Mouse (Mus musculus) heart, adult 2 months (tissue): ENCODE measurements around the gene Tbc1d30. TPM values are rescaled to one million over a fixed set of nuclear protein-coding genes. Genes with fewer than 3 reads are reported as not detected.
"Not testable (repeated sequence)": the region's sequence is repeated elsewhere in the genome, so short reads cannot be mapped to it uniquely, and the experiment has no call there.

Experiments used
- DNase-seq, 2 experiments: peaks; one replicate each; pipeline ENCODE4 v3.0.0; 2021
- H3K27ac ChIP-seq: fragments of 200-600 bp; 2 replicates; pipeline ENCODE4 v1.8.1; 2022
- H3K27me3 ChIP-seq: fragments of 200-500 bp; 2 replicates; pipeline ENCODE4 v1.6.1; 2012; ENCODE audit warnings: mild to moderate bottlenecking, low read length, inconsistent platforms, mixed read lengths; ENCODE audit not compliant: control insufficient read depth, insufficient read depth
- H3K36me3 ChIP-seq: fragments of 200-500 bp; 2 replicates; pipeline ENCODE4 v1.6.1; 2012; ENCODE audit warnings: low read length, inconsistent platforms; ENCODE audit not compliant: control insufficient read depth, insufficient read depth
- H3K4me1 ChIP-seq: fragments of 200-500 bp; 2 replicates; pipeline ENCODE4 v1.6.1; 2011; ENCODE audit warnings: low read length; ENCODE audit not compliant: control insufficient read depth, insufficient read depth
- H3K4me3 ChIP-seq: fragments of 200-600 bp; 2 replicates; pipeline ENCODE4 v1.8.1; 2022
- H3K79me2 ChIP-seq: fragments of 200-500 bp; replicated peaks from 2 replicates; pipeline ENCODE4 v1.6.1; 2012; ENCODE audit warnings: mild to moderate bottlenecking, inconsistent platforms, low read length, moderate library complexity, mixed read lengths; ENCODE audit not compliant: control insufficient read depth, insufficient read depth
- H3K9ac ChIP-seq: fragments of 200-500 bp; 2 replicates; pipeline ENCODE4 v1.6.1; 2012; ENCODE audit warnings: low read depth, mild to moderate bottlenecking, control low read depth, inconsistent platforms, low read length, mixed read lengths
- CTCF ChIP-seq: fragments of 200-600 bp; IDR thresholded peaks from 2 replicates; pipeline ENCODE4 v1.8.1; 2022; ENCODE audit warnings: antibody characterized with exemption, mild to moderate bottlenecking, moderate library complexity
- EP300 ChIP-seq: fragments of 200-500 bp; IDR thresholded peaks from 2 replicates; pipeline ENCODE4 v1.6.1; 2011; ENCODE audit warnings: low read depth, low read length, control low read depth; ENCODE audit not compliant: insufficient read depth
- POLR2A ChIP-seq: fragments of 200-500 bp; IDR thresholded peaks from 2 replicates; pipeline ENCODE4 v1.6.1; 2011; ENCODE audit warnings: mild to moderate bottlenecking, low read depth, low read length, control low read depth; ENCODE audit not compliant: insufficient read depth
- WGBS: fragments of 180-500 bp; shearing (Covaris S2); methylation state at CpG from one replicate; pipeline ENCODE4 v1.1.7; 2018; 5-methylcytosine and 5-hydroxymethylcytosine counted together
- intact Hi-C: fragments of 180-260 bp; cut with DNase I; formaldehyde crosslinking; loops from one replicate; pipeline ENCODE4 v1.15.1; 2025
- polyA plus RNA-seq: library from polyadenylated mRNA; depleted of rRNA; stranded (reverse); fragments of >200 nt; gene quantifications from 2 replicates; pipeline ENCODE4 v1.2.3, GENCODE M21; 2012
- total RNA-seq, 2 experiments: library from RNA; stranded (reverse); gene quantifications; 2 replicates each; pipeline ENCODE4 v1.2.3; 2021

Tbc1d30 gene
- total and polyA plus RNA-seq, 3 experiments, result 0.61 to 1.9 (median 1.8) TPM

- H3K4me3 ChIP-seq, result no peak overlapping the region
- no peaks in the 10 kb centered on the region for H3K36me3 ChIP-seq
- 29% methylated on average over 6 of the region's 6 CpGs for WGBS
- intact Hi-C loops, result no loop called here
- TF ChIP-seq CTCF, result no peak
- TF ChIP-seq POLR2A, result no peak
- no peak for TF ChIP-seq EP300
- H3K4me1 ChIP-seq, result peaks cover 2% of the 10 kb centered on the region
- H3K79me2 ChIP-seq, result no peaks in the 10 kb centered on the region
- H3K27ac ChIP-seq, result no peak overlapping the region; the same call in 1 of the 2 replicates
- DNase-seq, result no peak
- H3K27me3 ChIP-seq, result no peaks in the 10 kb centered on the region
- H3K9ac ChIP-seq, result no peak overlapping the region
Observed at GRCm38 (mm10) chr10:121343867-121344266, 7.2 kb downstream of the Tbc1d30 start.

DNA sequence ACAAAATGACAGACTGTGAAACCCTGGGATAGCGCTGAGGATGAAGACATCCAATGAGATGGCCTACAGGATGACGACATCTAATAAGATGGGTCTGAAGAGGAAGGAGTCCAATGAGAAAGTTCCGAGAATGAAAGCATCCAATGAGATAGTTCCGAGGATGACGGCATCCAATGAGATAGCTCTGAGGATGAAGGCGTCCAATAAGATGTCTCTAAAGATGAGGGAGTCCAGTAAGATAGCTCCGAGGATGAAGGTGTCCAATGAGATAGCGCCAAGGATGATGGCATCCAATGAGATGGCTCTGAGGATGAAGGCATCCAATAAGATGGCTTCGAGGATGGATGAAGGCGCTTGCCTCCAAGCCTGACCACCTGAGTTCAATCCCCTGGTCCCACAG, 8.8 kb downstream of the Tbc1d30 start:
- H3K4me3 ChIP-seq, result no peak overlapping the region
- no peak overlapping the region for H3K9ac ChIP-seq
- peaks cover 2% of the 10 kb centered on the region for H3K4me1 ChIP-seq
- no peaks in the 10 kb centered on the region for H3K36me3 ChIP-seq
- no peaks in the 10 kb centered on the region for H3K79me2 ChIP-seq
- no peak overlapping the region for H3K27ac ChIP-seq
- no peaks in the 10 kb centered on the region for H3K27me3 ChIP-seq
- TF ChIP-seq CTCF (no peak), POLR2A (no peak), EP300 (no peak)
- intact Hi-C loops, result no loop called here
- WGBS, result 95% methylated on average over 10 of the region's 10 CpGs
- DNase-seq, result no peak

DNA sequence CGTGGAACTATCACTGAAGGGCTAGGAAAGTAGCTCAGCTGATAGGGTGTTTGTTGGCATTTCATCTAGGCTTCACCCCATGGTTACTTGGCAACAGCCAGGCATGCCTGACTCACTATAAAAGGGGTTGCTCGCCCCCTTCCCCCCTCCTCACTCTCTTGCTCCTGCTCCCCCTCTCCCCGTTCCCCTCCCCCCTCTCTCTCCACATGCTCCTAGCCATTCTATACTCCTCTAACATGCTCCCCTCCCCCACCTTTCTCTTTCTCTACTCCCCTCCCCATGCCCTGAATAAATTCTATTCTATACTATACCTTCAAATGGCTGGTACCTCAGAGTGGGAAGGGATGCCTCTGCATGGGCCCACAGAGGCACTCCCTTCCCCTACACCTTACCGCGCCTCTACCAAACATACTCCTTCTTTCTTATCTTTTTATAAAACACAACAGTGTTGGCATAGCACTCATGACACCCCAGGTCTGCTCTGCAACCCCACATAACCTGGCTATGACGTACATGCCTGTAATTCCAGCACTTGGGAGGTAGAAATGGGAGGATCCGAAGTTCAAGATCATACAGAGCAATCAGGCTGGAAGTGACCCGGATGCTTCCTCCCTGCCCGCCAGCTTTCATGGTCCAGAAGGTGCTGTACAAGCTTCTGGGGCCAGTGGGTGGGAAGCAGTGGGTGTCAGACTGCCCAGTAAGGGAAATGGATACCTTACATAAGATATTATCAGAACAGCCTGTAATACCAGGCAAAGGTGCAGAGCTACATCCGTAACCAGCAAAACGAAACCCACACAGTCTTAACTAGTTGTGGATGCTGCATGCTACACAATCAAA, 10.1 kb downstream of the Tbc1d30 start:
- Histone ChIP-seq H3K4me1 (peaks cover 2% of the 10 kb centered on the region), H3K4me3 (no peak overlapping the region), H3K36me3 (no peaks in the 10 kb centered on the region), H3K27ac (no peak overlapping the region), H3K9ac (no peak overlapping the region), H3K79me2 (no peaks in the 10 kb centered on the region), H3K27me3 (no peaks in the 10 kb centered on the region)
- TF ChIP-seq CTCF (no peak), EP300 (no peak)
- intact Hi-C loops, result no loop called here
- DNase-seq, result no peak
- 81% methylated on average over 11 of the region's 11 CpGs for WGBS

- H3K36me3 ChIP-seq, H3K27me3 ChIP-seq, H3K4me1 ChIP-seq, DNase-seq, intact Hi-C loops, H3K9ac ChIP-seq, H3K79me2 ChIP-seq, H3K27ac ChIP-seq, H3K4me3 ChIP-seq: not testable (repeated sequence)
- 62% methylated on average over 14 of the region's 14 CpGs for WGBS
Observed at GRCm38 (mm10) chr10:121336536-121336935, 14.5 kb downstream of the Tbc1d30 start.

DNA sequence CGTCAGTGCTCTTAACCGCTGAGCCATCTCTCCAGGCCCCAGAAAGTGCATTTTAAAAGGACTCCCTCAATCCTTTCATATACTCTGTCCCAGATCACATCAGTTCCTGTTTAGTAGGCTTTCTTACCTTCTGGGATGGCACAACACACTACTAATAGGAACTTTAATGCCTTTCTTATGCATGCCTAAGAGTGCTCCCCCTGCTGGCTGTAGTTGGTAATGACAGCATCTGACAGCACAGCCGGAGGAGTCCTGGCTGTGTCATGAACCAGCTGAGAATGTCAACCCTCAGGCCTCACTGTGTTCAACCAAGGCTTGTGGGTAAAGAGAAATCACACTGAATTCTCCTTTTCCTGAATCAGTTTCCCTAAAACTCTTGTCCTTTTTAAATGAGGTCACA, 16.5 kb downstream of the Tbc1d30 start:
- TF ChIP-seq EP300 (no peak), CTCF (peak; percentile 99; the same call in 1 of the 2 replicates)
- 75% methylated on average over 3 of the region's 3 CpGs for WGBS
- H3K79me2 ChIP-seq, result no peaks in the 10 kb centered on the region
- intact Hi-C loops, result loop anchor here (5.0 kb wide), 1 partner anchor 42 kb away; no protein-coding TSS in a partner anchor
- DNase-seq, result peak; percentile 47 to 70
- H3K27me3 ChIP-seq, result no peaks in the 10 kb centered on the region
- no peak overlapping the region for H3K4me3 ChIP-seq
- no peak overlapping the region for H3K27ac ChIP-seq
- no peaks in the 10 kb centered on the region for H3K4me1 ChIP-seq
- no peaks in the 10 kb centered on the region for H3K36me3 ChIP-seq
- no peak overlapping the region for H3K9ac ChIP-seq

- Histone ChIP-seq H3K9ac (no peak overlapping the region), H3K4me1 (no peaks in the 10 kb centered on the region), H3K36me3 (no peaks in the 10 kb centered on the region), H3K79me2 (no peaks in the 10 kb centered on the region), H3K27me3 (no peaks in the 10 kb centered on the region), H3K4me3 (no peak overlapping the region), H3K27ac (no peak overlapping the region)
- DNase-seq, result peak; percentile 62 to 84
- 13% methylated on average over 7 of the region's 7 CpGs for WGBS
- 0 out of 2 replicates have a peak, but pooled peaks have one; percentile 32 for TF ChIP-seq EP300
- TF ChIP-seq CTCF, result peak; percentile 93; the same call in 1 of the 2 replicates
- no peak for TF ChIP-seq POLR2A
- intact Hi-C loops, result loop anchor here (5.0 kb wide), 1 partner anchor 39 kb away; no protein-coding TSS in a partner anchor
Observed at GRCm38 (mm10) chr10:121330940-121331339, 20.1 kb downstream of the Tbc1d30 start.
